Mouse (Mus musculus) urinary bladder, adult 18-20 months (tissue): ENCODE data around the gene Gabrd.
A peak's percentile ranks its signal among the peaks of the same experiment; 100 is the strongest.

Experiments used
- DNase-seq, 2 experiments: peaks; one replicate each; pipeline ENCODE4 v3.0.0; 2022; ENCODE audit warnings: low spot score in 2 of 2, mixed read lengths in 2 of 2

Gabrd gene

DNA sequence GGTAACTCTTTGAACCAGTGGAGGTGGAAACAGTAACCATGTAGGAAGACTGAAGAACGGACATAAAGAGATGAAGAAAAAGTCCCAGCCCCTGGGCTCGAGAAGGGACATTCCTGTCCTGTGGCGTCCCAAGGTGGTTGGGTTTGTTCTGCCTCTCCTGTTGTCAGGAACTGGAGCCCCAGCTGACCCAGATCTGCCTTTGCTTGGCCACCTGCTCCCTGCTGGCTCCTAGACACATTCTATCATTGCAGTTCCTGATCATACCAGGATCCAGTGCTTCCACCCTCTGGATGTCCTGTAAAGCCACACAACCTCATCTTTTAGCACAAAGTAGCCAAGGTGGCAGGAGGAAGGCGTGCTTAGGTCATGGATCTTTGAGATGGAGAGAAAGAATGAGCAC, 14.6 kb downstream of the Gabrd start:
- DNase-seq = no peak

DNA sequence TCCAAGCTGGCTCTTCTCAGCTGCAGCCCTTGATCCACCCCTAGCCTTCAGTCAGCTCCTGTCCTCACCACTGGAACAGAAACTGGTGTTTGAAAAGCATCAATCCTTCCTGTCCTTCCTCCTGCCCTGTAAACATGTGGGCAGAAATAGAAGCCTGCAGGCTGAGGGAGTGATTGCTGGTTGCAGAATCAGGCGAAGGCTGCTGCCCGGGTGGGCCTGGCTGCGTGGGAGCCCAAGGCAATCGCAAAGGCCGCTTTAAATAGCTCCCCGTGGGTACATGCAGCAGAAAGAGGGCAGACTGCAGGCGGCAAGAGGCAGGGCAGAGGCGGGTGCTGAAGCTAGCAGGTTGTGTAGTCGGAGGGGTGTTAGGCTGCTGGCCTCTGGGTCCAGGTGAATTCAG, 15.2 kb downstream of the Gabrd start:
- DNase-seq = no peak

DNA sequence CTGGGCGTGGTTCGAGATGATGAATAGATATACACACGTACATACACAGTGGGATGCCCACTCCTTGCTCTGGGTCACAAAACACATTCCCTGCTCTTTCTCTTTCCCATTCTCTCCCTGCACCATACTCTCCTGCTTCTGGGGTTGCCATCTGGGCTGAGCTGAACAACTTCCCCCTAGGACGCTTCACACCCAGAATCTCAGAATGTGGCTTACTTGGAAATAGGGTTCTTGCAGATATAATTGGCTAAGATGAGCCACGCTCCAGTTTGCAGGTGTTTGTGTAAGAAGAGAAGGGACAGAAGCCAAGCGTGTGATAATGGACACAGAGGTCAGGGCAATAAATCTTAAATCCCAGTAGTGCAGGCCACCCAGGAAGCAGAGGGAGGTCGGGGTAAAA, 15.9 kb downstream of the Gabrd start:
- no peak for DNase-seq

DNA sequence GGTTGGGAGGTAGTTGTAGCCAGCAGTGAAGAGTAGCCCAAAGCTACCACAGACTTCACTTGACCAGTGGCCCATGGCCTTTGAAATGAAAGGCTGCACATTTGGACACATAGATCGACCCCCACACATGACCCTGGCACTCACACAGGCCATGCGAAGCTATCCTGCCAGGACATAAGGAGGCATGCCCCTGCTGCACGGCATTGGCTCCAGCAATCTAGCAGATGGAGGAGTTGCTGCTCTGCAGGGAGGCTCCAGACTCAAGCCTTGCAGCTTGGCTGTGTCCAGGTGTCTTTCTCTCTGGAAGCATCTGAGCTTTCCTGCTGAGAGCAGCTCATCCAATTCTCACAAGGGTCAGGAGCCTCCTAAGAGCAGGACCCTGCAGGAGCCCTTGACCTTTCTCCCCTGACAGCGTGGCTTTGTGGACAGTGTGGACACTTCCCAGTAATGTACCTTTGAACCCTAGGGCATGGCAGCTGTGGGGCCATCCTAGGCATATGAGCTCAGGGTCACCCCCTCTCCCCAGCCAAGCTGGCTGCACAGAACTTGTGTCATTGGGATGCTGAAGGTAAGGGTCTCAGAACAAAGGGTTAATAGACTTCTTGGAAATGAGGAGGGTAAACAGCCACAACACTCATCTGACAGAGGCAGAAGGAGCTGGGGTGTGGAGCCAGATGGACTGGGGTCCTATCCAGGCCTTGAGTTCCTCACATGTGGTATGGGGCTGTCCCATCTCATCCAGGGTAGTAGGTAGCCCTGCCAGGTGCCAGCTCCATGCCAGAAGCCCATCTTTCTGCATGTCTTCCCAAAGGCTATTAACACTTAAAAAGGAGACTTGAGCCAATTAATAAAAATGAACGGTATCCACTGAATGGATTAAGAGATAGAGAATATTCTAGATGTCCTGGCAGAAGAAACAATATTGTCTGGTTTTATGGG, 25.8 kb downstream of the Gabrd start:
- no peak for DNase-seq

GRCm38 (mm10) chr4:155370737-155371715, 26.9 kb downstream of the Gabrd start:
- no peak for DNase-seq

DNA sequence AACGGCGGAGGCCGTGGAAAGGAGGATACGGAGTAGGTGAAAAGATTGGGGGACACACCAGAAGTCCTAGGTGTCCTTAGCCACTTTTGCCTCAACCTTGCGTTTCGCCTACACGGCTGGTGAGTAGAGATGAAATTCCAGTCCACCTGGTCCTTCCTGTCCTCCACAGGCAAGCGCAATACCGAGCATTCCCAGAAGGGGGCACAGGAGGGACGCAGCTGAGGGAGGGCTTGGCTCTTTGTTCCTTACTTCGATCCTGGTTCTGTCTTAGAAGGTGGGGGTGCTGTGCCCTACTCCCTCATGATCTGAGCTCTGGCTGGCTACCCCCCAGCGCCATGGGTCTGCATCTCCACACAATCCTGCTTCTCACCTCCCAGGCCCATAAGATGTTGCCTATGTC, 29.2 kb downstream of the Gabrd start:
- peak; percentile 63 to 82 for DNase-seq

DNA sequence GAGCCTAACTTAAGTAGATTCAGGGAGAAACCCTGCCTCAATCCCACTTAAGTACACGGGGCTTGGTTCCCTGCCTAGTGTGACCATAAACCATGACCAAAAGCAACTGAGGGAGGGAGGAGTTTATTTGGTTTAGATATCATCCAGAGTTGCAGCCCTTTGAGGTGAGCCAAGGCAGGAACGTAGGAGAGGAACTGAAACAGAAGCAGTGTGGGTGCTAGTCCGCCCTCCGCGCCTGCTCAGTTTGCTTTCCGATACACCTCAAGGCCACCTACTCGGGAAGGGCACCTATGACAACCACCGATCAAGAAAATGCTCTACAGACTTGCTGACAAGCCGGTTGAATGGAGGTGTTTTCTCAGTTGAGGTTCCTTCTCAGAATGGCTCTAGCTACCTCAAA, 30.2 kb downstream of the Gabrd start:
- DNase-seq = no peak

- DNase-seq = no peak
Measured at GRCm38 (mm10) chr4:155366784-155367183, 31.1 kb downstream of the Gabrd start.

DNA sequence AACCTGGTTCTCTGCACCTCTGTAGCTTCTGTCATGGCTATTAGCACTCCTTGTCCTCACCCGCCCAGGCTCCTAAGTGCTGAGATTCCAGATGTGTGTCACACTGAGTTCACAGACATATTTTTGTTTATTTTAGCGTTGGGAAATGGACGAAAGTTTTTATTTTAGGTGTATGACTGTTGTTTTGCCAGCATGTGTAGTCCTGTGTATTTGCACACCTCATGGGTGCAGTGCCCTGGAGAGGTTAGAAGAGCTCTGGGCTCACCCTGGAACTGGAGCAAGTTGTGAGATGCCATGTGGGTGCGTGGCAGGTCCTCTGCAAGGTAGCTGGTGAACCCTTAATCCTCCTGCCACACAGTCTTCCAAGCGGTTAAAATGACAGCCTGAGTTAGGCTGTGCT, 35.5 kb downstream of the Gabrd start:
- DNase-seq = no peak

DNA sequence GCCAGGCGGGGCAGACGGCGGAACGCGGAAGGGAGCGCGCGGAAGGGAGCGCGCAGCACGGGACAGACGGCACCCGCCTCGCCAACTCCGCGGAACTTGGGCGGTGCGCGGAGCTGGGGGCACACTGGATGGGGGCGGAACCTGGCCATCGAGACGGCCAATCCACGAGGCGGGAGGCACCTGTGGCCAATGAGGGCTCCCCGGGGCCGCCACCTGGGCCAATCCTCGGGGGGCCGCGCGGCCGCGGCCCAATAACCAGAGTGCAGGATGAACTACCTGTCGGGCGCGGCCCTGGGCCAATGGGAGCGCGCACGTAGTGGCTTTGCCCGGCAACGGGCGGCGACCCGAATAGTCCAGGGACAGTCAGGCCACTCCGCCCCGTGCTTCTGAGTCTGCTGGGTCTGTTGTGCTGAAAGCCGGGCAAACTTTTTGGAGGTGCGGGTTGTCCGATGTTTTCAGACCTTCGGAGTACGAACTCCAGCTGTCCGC, 36.6 kb downstream of the Gabrd start, which contains the start of gene Prkcz:
Gene Prkcz, minus strand, starts transcription at position 59 of the 489 bp plus-strand sequence.
- DNase-seq = peak in 1 of 2 experiments; percentile 90

DNA sequence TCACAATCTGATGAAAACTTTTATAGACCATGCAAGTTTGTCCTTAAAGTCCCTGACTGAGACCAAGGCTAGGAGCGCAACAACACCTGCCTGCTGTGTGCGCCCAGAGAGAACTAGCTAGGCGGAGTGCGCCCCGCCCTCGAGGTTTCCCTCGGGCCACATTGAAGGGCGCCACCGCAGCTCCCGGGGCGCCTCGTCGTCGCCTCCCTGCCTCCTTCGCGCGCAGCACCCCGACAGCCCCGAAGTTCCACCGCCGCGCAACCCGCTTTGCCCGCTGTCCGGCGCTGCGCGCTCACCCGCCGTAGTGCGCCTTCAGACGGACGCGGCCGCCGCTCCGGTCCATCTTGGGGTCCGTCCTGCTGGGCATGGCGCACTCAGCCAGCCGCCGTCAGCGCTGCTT, 37.1 kb downstream of the Gabrd start:
- DNase-seq = peak; percentile 16 to 78

- no peak for DNase-seq
Measured at GRCm38 (mm10) chr4:155359560-155360464, 38.1 kb downstream of the Gabrd start.

DNA sequence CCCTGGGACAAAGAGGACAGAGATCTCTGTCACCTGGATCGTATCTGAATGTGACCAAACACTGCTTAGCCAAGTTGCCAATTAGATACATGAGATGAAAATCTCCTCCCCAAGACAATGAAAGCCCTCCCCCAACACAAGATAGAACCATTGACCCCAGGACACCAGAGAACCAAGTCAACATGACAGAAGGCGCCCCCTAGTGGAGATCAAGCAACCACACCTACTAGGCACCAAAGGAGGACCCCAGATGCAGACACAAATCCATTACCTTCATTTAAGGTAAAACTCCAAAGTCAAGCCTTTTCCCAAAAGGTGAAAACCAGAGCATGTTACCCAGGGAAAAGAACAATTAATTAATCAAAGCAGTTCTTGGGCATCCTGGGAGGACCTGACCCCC, 40.3 kb downstream of the Gabrd start:
- no peak for DNase-seq

DNA sequence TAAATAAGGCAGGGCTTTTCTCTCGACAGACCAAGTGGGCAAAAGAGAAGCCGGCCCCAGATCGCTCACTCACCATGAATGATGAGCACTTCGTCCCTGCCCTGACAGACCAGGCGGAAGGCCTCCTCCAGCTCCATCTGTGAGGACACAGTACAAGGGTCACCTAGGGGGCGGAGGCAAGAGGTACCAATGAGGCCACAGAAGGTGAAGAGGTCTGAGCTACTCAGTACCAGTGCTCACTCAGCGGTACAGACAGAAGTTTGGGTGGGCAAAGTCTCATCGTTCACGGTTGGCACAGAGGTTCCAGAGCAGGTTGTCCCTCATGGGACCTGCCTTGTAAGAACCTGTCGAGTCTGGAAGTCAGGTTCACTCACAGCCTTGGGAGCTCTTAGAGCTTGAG, 41.6 kb downstream of the Gabrd start:
- no peak for DNase-seq

DNA sequence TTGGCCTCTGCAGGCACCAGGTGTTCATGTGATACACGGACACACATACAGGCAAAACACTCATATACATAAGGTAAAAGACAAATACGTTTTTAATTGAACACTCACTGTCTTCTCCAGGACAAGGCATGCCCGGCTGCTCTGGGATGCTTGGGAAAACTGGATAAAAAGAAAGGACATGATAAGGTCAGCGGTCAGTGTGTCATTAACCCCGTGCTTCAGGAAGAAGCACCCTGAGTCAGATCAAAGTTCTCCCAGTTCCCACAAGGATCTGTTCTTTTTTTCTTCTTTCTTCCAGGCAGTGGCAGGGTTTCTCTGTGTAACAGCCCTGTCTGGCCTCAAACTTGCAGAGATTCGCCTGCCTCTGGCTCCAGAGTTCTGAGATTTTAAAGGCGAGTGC, 43.4 kb downstream of the Gabrd start:
- no peak for DNase-seq

DNA sequence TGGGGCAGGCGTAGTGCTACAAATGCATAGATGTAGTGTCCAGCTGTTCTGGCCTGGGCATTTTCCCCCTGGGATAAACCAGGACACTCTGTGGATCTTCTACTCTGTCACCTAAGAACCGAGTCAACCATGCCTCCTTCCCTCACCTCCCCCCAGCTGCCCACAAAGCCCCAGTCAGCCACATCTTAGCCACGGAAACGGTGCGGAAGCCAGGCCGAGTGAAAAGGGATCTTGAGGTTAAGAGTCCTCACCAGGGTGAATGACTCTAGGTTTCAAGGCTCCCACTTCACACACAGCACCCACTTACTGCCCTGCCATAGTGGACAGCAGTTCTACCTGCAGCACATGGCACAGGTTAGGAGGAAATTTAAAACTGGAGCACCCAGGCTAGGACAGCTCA, 43.9 kb downstream of the Gabrd start:
- DNase-seq = no peak

GRCm38 (mm10) chr4:155352581-155352980, 45.3 kb downstream of the Gabrd start:
- no peak for DNase-seq

- DNase-seq = no peak
Measured at GRCm38 (mm10) chr4:155346350-155346749, 51.6 kb downstream of the Gabrd start.

DNA sequence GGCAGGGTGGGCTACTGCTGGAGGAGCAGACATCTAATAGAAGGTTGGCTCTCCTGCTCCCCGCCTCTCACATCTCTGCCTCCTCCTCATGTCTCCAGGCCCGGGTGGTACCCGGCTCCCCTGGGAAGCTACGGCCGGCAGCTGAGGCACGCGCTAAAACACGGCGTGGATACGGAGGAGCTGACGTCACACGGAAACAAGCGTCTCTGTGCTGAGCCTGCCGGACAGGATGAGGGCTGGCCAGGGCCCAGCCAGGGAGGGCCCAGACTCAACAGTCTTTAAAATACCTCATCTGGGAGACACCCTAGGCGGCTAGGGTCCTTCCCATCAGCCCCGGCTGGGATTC, 52.3 kb downstream of the Gabrd start:
- no peak for DNase-seq

DNA sequence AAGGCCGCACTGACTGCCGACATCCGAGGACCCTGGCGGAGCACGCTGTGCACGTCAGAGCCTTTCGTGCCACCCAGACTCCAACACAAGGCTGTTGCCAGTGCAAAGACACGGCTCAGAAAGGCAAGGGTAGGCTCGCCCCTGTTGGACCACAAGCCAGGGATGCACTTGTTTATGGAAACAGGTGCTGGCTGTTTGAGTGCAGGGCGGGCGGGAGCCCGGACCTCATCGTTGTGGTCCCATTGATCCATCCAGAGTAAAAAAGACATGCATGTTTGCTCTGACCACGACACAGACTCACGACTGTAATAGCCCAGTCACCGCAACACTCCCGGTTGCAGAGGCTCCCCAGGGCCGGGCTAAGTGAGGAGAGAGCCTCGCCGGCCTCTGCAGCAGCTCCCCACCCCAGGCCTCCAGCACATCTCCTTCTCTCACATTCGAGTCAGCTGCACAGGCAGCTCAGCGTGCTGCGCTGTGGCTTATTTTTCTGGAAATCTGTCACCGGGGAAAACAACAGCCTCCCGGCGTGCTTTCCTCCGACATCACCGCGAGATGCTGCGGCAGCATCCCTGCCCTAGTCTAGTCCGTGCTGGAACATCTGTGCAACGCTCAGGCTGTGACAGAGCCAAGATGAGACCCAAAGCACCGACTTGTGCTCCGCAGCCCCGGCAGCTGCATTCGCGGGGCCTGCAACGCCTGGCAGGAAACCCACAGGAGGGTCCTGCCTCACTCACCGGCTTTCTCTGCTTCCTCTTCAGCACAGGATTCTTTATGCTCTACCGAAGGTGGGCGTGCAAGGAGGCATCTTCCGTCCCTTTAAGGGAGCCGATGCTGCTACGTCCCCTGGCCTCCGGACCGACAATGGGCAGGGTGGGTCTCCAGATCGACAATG, 53.0 kb downstream of the Gabrd start:
- no peak for DNase-seq
